Mouse (Mus musculus) CH12.LX (cell line): ENCODE measurements around the gene Il11ra1. TPM values are rescaled to one million over a fixed set of nuclear protein-coding genes. Genes with fewer than 3 reads are reported as not detected.

Experiments
- DNase-seq: peaks from one replicate; pipeline ENCODE4 v3.0.0-alpha.2; 2013; ENCODE audit errors: extremely low read depth
- H3K27ac ChIP-seq: 2 replicates; pipeline ENCODE4 v1.5.1; 2012; ENCODE audit warnings: low read depth, mild to moderate bottlenecking, control low read depth, moderate library complexity; ENCODE audit not compliant: insufficient read depth
- H3K27me3 ChIP-seq: replicated peaks from 2 replicates; pipeline ENCODE3; 2012; ENCODE audit warnings: inconsistent platforms
- H3K36me3 ChIP-seq, 2 experiments: replicated peaks in 1 of 2; 2 replicates each; pipeline versions ENCODE3 to v1.6.1; 2012; ENCODE audit warnings: inconsistent platforms in 1 of 2, low read length in 1 of 2, mild to moderate bottlenecking in 1 of 2, mixed read lengths in 1 of 2, moderate library complexity in 1 of 2; ENCODE audit not compliant: control insufficient read depth in 1 of 2, insufficient read depth in 1 of 2
- H3K4me1 ChIP-seq, 2 experiments: 2 replicates each; pipeline ENCODE4 v1.6.1; 2012; ENCODE audit warnings: inconsistent platforms in 1 of 2, moderate library complexity in 1 of 2; ENCODE audit not compliant: insufficient read depth in 2 of 2, control insufficient read depth in 1 of 2
- H3K4me2 ChIP-seq: 2 replicates; pipeline ENCODE4 v1.6.1; 2012; ENCODE audit warnings: low read depth, mild to moderate bottlenecking, control low read depth; ENCODE audit not compliant: poor library complexity, insufficient read depth, severe bottlenecking
- H3K4me3 ChIP-seq, 3 experiments: fragments of 150-350 bp in 1 of 3; sonication (generic) in 1 of 3; replicated peaks in 1 of 3; 2 replicates each; pipeline versions ENCODE3 to v1.5.1; 2011 to 2012; ENCODE audit warnings: low read depth in 2 of 3, low read length in 2 of 3, mild to moderate bottlenecking in 2 of 3, moderate library complexity in 2 of 3, control low read depth in 1 of 3, improper control_type of control experiment in 1 of 3, inconsistent platforms in 1 of 3, mixed read lengths in 1 of 3; ENCODE audit not compliant: poor library complexity in 1 of 3
- H3K79me2 ChIP-seq: replicated peaks from 2 replicates; pipeline ENCODE4 v1.6.1; 2012; ENCODE audit warnings: mild to moderate bottlenecking, moderate library complexity; ENCODE audit not compliant: control insufficient read depth, poor library complexity, insufficient read depth, severe bottlenecking; ENCODE audit errors: extremely low read depth
- H3K9ac ChIP-seq: 2 replicates; pipeline ENCODE4 v1.6.1; 2012; ENCODE audit warnings: low read depth, mild to moderate bottlenecking, control low read depth, moderate library complexity; ENCODE audit not compliant: insufficient read depth
- H3K9me3 ChIP-seq: replicated peaks from 2 replicates; pipeline ENCODE3; 2012; ENCODE audit warnings: low read length, inconsistent platforms, mixed read lengths
- BHLHE40 ChIP-seq: IDR thresholded peaks from 2 replicates; pipeline ENCODE4 v1.6.1; 2011; ENCODE audit warnings: mild to moderate bottlenecking, low read depth, low read length, improper control_type of control experiment
- CHD2 ChIP-seq: IDR thresholded peaks from 2 replicates; pipeline ENCODE4 v1.6.1; 2011; ENCODE audit warnings: low read length, improper control_type of control experiment
- E2F4 ChIP-seq: IDR thresholded peaks from 2 replicates; pipeline ENCODE4 v1.6.1; 2011; ENCODE audit warnings: low read depth, low read length, improper control_type of control experiment; ENCODE audit not compliant: insufficient replicate concordance
- EP300 ChIP-seq: IDR thresholded peaks from 2 replicates; pipeline ENCODE4 v1.6.1; 2011; ENCODE audit warnings: low read length, improper control_type of control experiment
- ETS1 ChIP-seq: conservative IDR thresholded peaks from 2 replicates; pipeline ENCODE4 v1.6.1; 2012; ENCODE audit warnings: low read depth, mild to moderate bottlenecking, inconsistent platforms, low read length, improper control_type of control experiment, moderate library complexity
- GABPA ChIP-seq: IDR thresholded peaks from 2 replicates; pipeline ENCODE4 v1.6.1; 2012; ENCODE audit warnings: low read depth, low read length, improper control_type of control experiment, inconsistent platforms; ENCODE audit not compliant: insufficient replicate concordance
- IRF4 ChIP-seq: IDR thresholded peaks from 2 replicates; pipeline ENCODE4 v1.6.1; 2014; ENCODE audit warnings: low read depth, mild to moderate bottlenecking, inconsistent platforms, low read length, improper control_type of control experiment
- JUN ChIP-seq: IDR thresholded peaks from 2 replicates; pipeline ENCODE4 v1.6.1; 2011; ENCODE audit warnings: low read depth, mild to moderate bottlenecking, low read length, improper control_type of control experiment, moderate library complexity; ENCODE audit not compliant: insufficient read depth
- JUND ChIP-seq: conservative IDR thresholded peaks from 2 replicates; pipeline ENCODE4 v1.6.1; 2011; ENCODE audit warnings: low read depth, low read length, improper control_type of control experiment
- MAFK ChIP-seq: IDR thresholded peaks from 2 replicates; pipeline ENCODE4 v1.6.1; 2011; ENCODE audit warnings: low read length, improper control_type of control experiment; ENCODE audit not compliant: insufficient replicate concordance
- MAX ChIP-seq: IDR thresholded peaks from 2 replicates; pipeline ENCODE4 v1.6.1; 2011; ENCODE audit warnings: low read length, improper control_type of control experiment
- MAZ ChIP-seq: IDR thresholded peaks from 2 replicates; pipeline ENCODE4 v1.6.1; 2012; ENCODE audit warnings: low read depth, mild to moderate bottlenecking, inconsistent platforms, low read length, improper control_type of control experiment, moderate library complexity
- MEF2A ChIP-seq: IDR thresholded peaks from 2 replicates; pipeline ENCODE4 v1.6.1; 2014; ENCODE audit warnings: low read depth, mild to moderate bottlenecking, inconsistent platforms, low read length, improper control_type of control experiment, borderline replicate concordance
- MXI1 ChIP-seq: IDR thresholded peaks from 2 replicates; pipeline ENCODE4 v1.6.1; 2011; ENCODE audit warnings: mild to moderate bottlenecking, low read depth, low read length, improper control_type of control experiment
- NELFE ChIP-seq: IDR thresholded peaks from 2 replicates; pipeline ENCODE4 v1.6.1; 2011; ENCODE audit warnings: low read depth, low read length, improper control_type of control experiment
- NRF1 ChIP-seq: IDR thresholded peaks from 2 replicates; pipeline ENCODE4 v1.6.1; 2014; ENCODE audit warnings: low read depth, mild to moderate bottlenecking, inconsistent platforms, low read length, improper control_type of control experiment, moderate library complexity
- PAX5 ChIP-seq: IDR thresholded peaks from 2 replicates; pipeline ENCODE4 v1.6.1; 2012; ENCODE audit warnings: low read length, inconsistent platforms, mixed read lengths
- POLR2A ChIP-seq: IDR thresholded peaks from 2 replicates; pipeline ENCODE4 v1.6.1; 2011; ENCODE audit warnings: low read depth, mild to moderate bottlenecking, improper control_type of control experiment, low read length
- RAD21 ChIP-seq: IDR thresholded peaks from 2 replicates; pipeline ENCODE4 v1.6.1; 2011; ENCODE audit warnings: low read depth, mild to moderate bottlenecking, low read length, improper control_type of control experiment, moderate library complexity
- RCOR1 ChIP-seq: conservative IDR thresholded peaks from 2 replicates; pipeline ENCODE4 v1.6.1; 2012; ENCODE audit warnings: low read depth, mild to moderate bottlenecking, inconsistent platforms, low read length, improper control_type of control experiment
- SIN3A ChIP-seq: IDR thresholded peaks from 2 replicates; pipeline ENCODE4 v1.6.1; 2012; ENCODE audit warnings: low read length, improper control_type of control experiment, inconsistent platforms
- TBP ChIP-seq: conservative IDR thresholded peaks from 2 replicates; pipeline ENCODE4 v1.6.1; 2011; ENCODE audit warnings: low read depth, low read length, improper control_type of control experiment
- USF2 ChIP-seq: conservative IDR thresholded peaks from 2 replicates; pipeline ENCODE4 v1.6.1; 2011; ENCODE audit warnings: low read depth, low read length, improper control_type of control experiment
- ZC3H11A ChIP-seq: IDR thresholded peaks from 2 replicates; pipeline ENCODE4 v1.6.1; 2012; ENCODE audit warnings: low read depth, mild to moderate bottlenecking, inconsistent platforms, low read length, improper control_type of control experiment
- ZMIZ1 ChIP-seq: IDR thresholded peaks from 2 replicates; pipeline ENCODE4 v1.6.1; 2012; ENCODE audit warnings: low read depth, mild to moderate bottlenecking, inconsistent platforms, low read length, improper control_type of control experiment
- ZNF384 ChIP-seq: IDR thresholded peaks from 2 replicates; pipeline ENCODE4 v1.6.1; 2012; ENCODE audit warnings: low read depth, low read length, improper control_type of control experiment, inconsistent platforms
- dilution Hi-C: fragments of 300-500 bp; cut with MboI; formaldehyde crosslinking; loops from 2 replicates; pipeline ENCODE4 v1.14.3; 2020; ENCODE audit warnings: low sequenced_read_pairs; ENCODE audit not compliant: extremely low pct_unique_long_range_greater_than_20kb, extremely low pct_ligation_motif_present
- in situ Hi-C: fragments of 300-500 bp; cut with MboI; formaldehyde crosslinking; loops from 3 replicates; pipeline ENCODE4 v1.14.3; 2019; ENCODE audit warnings: low sequenced_read_pairs, low pct_ligation_motif_present, low pct_unique_long_range_greater_than_20kb, mixed read lengths
- polyA plus RNA-seq: library from polyadenylated mRNA; unstranded; fragments of >175 nt; gene quantifications from 2 replicates; pipeline ENCODE4 v1.2.1, GENCODE M21; 2012; ENCODE audit warnings: low read depth; ENCODE audit not compliant: insufficient read length
- total RNA-seq, 2 experiments: library from RNA; depleted of rRNA; stranded (reverse); fragments of 300-350 nt in 1 of 2; fragments of >200 nt in 1 of 2; gene quantifications; 2 replicates each; pipeline ENCODE4 v1.2.3; 2012 to 2014

Gene Il11ra1
- total and polyA plus RNA-seq, 3 experiments = 1.3 to 4.8 (median 4.2) TPM

- dilution Hi-C loops = no loop called here
- H3K27ac ChIP-seq = no peak overlapping the region
- no peak overlapping the region for H3K9ac ChIP-seq
- TF ChIP-seq E2F4 (no peak), ZNF384 (no peak), MAZ (no peak), JUND (no peak), SIN3A (no peak), IRF4 (no peak), MAFK (no peak)
- TF ChIP-seq, all 38 proteins: peak for 0
- Histone ChIP-seq H3K4me1 (peaks cover 7 to 12% of the 10 kb centered on the region in 2 experiments), H3K4me2 (no peak overlapping the region), H3K79me2 (no peaks in the 10 kb centered on the region), H3K4me3 (no peak overlapping the region), H3K9me3 (no peaks in the 10 kb centered on the region), H3K27me3 (peaks cover 94% of the 10 kb centered on the region), H3K36me3 (no peaks in the 10 kb centered on the region)
- in situ Hi-C loops = no loop called here
- DNase-seq = no peak
Observed at GRCm38 (mm10) chr4:41662723-41663122, 37.1 kb upstream of the Il11ra1 start.

- Histone ChIP-seq H3K4me2 (no peak overlapping the region), H3K4me3 (no peak overlapping the region), H3K9ac (no peak overlapping the region), H3K36me3 (no peaks in the 10 kb centered on the region), H3K27me3 (peaks cover 96% of the 10 kb centered on the region), H3K9me3 (no peaks in the 10 kb centered on the region), H3K27ac (no peak overlapping the region), H3K4me1 (peaks cover 7% of the 10 kb centered on the region in 2 experiments), H3K79me2 (no peaks in the 10 kb centered on the region)
- in situ Hi-C loops = no loop called here
- TF ChIP-seq BHLHE40 (no peak), MAFK (no peak), RCOR1 (no peak), MXI1 (no peak), PAX5 (no peak), NELFE (no peak), GABPA (no peak), ZC3H11A (no peak)
- dilution Hi-C loops = no loop called here
- no peak for DNase-seq
Observed at GRCm38 (mm10) chr4:41663614-41664013, 36.2 kb upstream of the Il11ra1 start.

GRCm38 (mm10) chr4:41664533-41664932, 35.3 kb upstream of the Il11ra1 start:
- in situ Hi-C loops = no loop called here
- no peak for DNase-seq
- H3K27ac ChIP-seq = no peak overlapping the region
- TF ChIP-seq MEF2A (no peak), MAX (no peak), POLR2A (no peak), JUND (no peak), RAD21 (no peak), SIN3A (no peak), NRF1 (no peak), TBP (no peak), ETS1 (no peak), JUN (no peak), EP300 (no peak), E2F4 (no peak), MAZ (no peak), NELFE (no peak), PAX5 (no peak), ZMIZ1 (no peak), USF2 (no peak), CHD2 (no peak)
- peaks cover 7% of the 10 kb centered on the region in 2 experiments for H3K4me1 ChIP-seq
- no peak overlapping the region for H3K4me2 ChIP-seq
- no peak overlapping the region for H3K4me3 ChIP-seq
- H3K27me3 ChIP-seq = peaks cover 96% of the 10 kb centered on the region
- dilution Hi-C loops = no loop called here
- no peaks in the 10 kb centered on the region for H3K36me3 ChIP-seq
- H3K79me2 ChIP-seq = no peaks in the 10 kb centered on the region
- H3K9ac ChIP-seq = no peak overlapping the region
- H3K9me3 ChIP-seq = no peaks in the 10 kb centered on the region
